Comparison of ENCODE assay signal across 9 mouse cellular contexts in genomic region chr4:152286183-152286582, GRCm38 (mm10). TPM values are rescaled to one million over a fixed set of nuclear protein-coding genes. Genes with fewer than 3 reads are reported as not detected.
A peak's percentile ranks its signal among the peaks of the same experiment; 100 is the strongest.
DNase-seq lines count a peak whose midpoint lies in the region; ATAC-seq and TF ChIP-seq lines count a peak whose summit lies in the region.
"Had no signal": no experiment of that assay in that cellular context is flagged by ENCODE, and none has a peak within 500 bp of the region (broad histone marks: within the 10 kb centered on the region; RNA-seq: fewer than 3 reads in every experiment).

No protein-coding gene starts in this region.

- H3K27ac ChIP-seq in limb, embryonic 12.5 days: no peak overlapping the region
- no peak overlapping the region for H3K27ac ChIP-seq in small intestine, adult 2 months (ENCODE audit: insufficient read depth, low read depth, low read length)
- no peak overlapping the region for H3K27ac ChIP-seq in thymus, adult 2 months (ENCODE audit: control insufficient read depth, insufficient read depth, low read length)
- H3K27ac ChIP-seq: kidney, postnatal 0 days had no signal

- no peak overlapping the region for H3K9ac ChIP-seq in limb, embryonic 12.5 days (replicated peaks)

- no peak for ATAC-seq in CD4-positive, CD25-positive, alpha-beta regulatory T cell, adult 4 months
- ATAC-seq in limb, embryonic 12.5 days (ENCODE audit: insufficient number of reproducible peaks, insufficient read depth, low FRiP score, low TSS enrichment, low read depth): no peak

- peaks cover 2% of the 10 kb centered on the region; the same call in 1 of the 2 replicates for H3K9me3 ChIP-seq in limb, embryonic 12.5 days

- H3K27me3 ChIP-seq in limb, embryonic 12.5 days: peaks cover 97% of the 10 kb centered on the region
- peaks cover 37% of the 10 kb centered on the region for H3K27me3 ChIP-seq in small intestine, adult 2 months (ENCODE audit: control insufficient read depth, insufficient read depth, low read length)
- H3K27me3 ChIP-seq in thymus, adult 2 months (ENCODE audit: control insufficient read depth, insufficient read depth, low read length): peaks cover 8% of the 10 kb centered on the region; the same call in 1 of the 2 replicates

- WGBS in limb, embryonic 12.5 days: 4% methylated on average over 32 of the region's 32 CpGs
- WGBS in small intestine, adult 2 months: 5% methylated on average over 32 of the region's 32 CpGs
- 17% methylated on average over 32 of the region's 32 CpGs for WGBS in thymus, adult 2 months

- no peaks in the 10 kb centered on the region for H3K36me3 ChIP-seq in limb, embryonic 12.5 days
- H3K36me3 ChIP-seq in small intestine, adult 2 months (ENCODE audit: control insufficient read depth, insufficient read depth, low read length): no peaks in the 10 kb centered on the region
- H3K36me3 ChIP-seq in thymus, adult 2 months (ENCODE audit: control insufficient read depth, insufficient read depth, low read length): no peaks in the 10 kb centered on the region

- TF ChIP-seq CTCF in small intestine, adult 2 months (IDR thresholded peaks at IDR 0.05; ENCODE audit: extremely low read depth, insufficient read length, insufficient replicate concordance, low read depth, low read length): no peak
- no peak for TF ChIP-seq CTCF in thymus, adult 2 months (IDR thresholded peaks at IDR 0.05; ENCODE audit: borderline replicate concordance, control insufficient read depth, extremely low read depth, insufficient read depth, low read length, poor library complexity)

- no peak for TF ChIP-seq POLR2A in small intestine, adult 2 months (IDR thresholded peaks at IDR 0.05; ENCODE audit: low read depth, low read length)
- TF ChIP-seq POLR2A in thymus, adult 2 months (IDR thresholded peaks at IDR 0.05; ENCODE audit: control insufficient read depth, extremely low read depth, insufficient read depth, low read length, poor library complexity): no peak

- H3K4me2 ChIP-seq in limb, embryonic 12.5 days: peak overlapping the region; percentile 31

- DNase-seq in CD4-positive, CD25-positive, alpha-beta regulatory T cell, adult 2 months (ENCODE audit: low read depth, low spot score): peak; percentile 43
- peak; percentile 44 to 51 for DNase-seq in right cerebral cortex, adult 2 months (ENCODE audit: low spot score in 2 of 2)
- no peak for DNase-seq in right cerebral cortex, postnatal 36 days (ENCODE audit: low spot score in 2 of 2)
- no peak for DNase-seq in thymus, adult 2 months
- no peak for DNase-seq in adrenal gland, adult 18-20 months (ENCODE audit: low spot score in 2 of 2)

- H3K4me3 ChIP-seq in limb, embryonic 12.5 days (replicated peaks): peak overlapping the region; percentile 13; the same call in 1 of the 2 replicates
- H3K4me3 ChIP-seq in small intestine, adult 2 months (ENCODE audit: low read depth, low read length): peak overlapping the region; percentile 37
- no peak overlapping the region for H3K4me3 ChIP-seq in thymus, adult 2 months (ENCODE audit: control insufficient read depth, insufficient read depth, low read length)

- peaks cover 32% of the 10 kb centered on the region for H3K4me1 ChIP-seq in limb, embryonic 12.5 days (replicated peaks)
- H3K4me1 ChIP-seq in small intestine, adult 2 months (ENCODE audit: control insufficient read depth, insufficient read depth, insufficient read length, low read length): peaks cover 11% of the 10 kb centered on the region
- H3K4me1 ChIP-seq in thymus, adult 2 months (replicated peaks; ENCODE audit: control insufficient read depth, insufficient read depth, low read length): peaks cover 20% of the 10 kb centered on the region

RNA-seq across cellular contexts. Expression of gene Hes3, which starts 5.3 kb away (rescaled TPM):
- polyA plus RNA-seq in CD4-positive, CD25-positive, alpha-beta regulatory T cell, adult 4 months (2017; shearing (Covaris generic)): not detected
- not detected in 2 replicates for polyA plus RNA-seq in limb, embryonic 12.5 days (2016; fragmentation: Nextera tagmentation; extraction: Ambion mirVana)
- polyA plus RNA-seq in small intestine, adult 2 months (2012; rRNA removed): not detected in 2 replicates
- polyA plus RNA-seq in thymus, adult 2 months (2012; rRNA removed): 0.19 and 0.28 TPM in 2 replicates
- total RNA-seq in adrenal gland, adult 18-20 months (2021): not detected
- polyA plus RNA-seq: kidney, postnatal 0 days had no signal

RNA-seq across cellular contexts. Expression of gene Icmt, which starts 10.8 kb away (rescaled TPM):
- polyA plus RNA-seq in CD4-positive, CD25-positive, alpha-beta regulatory T cell, adult 4 months (2017; shearing (Covaris generic)): 1 to 10 TPM; 3.9 to 8.2 TPM
- 29.3 and 33.2 TPM in 2 replicates for polyA plus RNA-seq in limb, embryonic 12.5 days (2016; fragmentation: Nextera tagmentation; extraction: Ambion mirVana)
- 16.5 and 26.5 TPM in 2 replicates for polyA plus RNA-seq in small intestine, adult 2 months (2012; rRNA removed)
- 42.6 and 48.1 TPM in 2 replicates for polyA plus RNA-seq in thymus, adult 2 months (2012; rRNA removed)
- total RNA-seq in adrenal gland, adult 18-20 months (2021): 10 to 100 TPM; 52.1 to 55.6 TPM

RNA-seq across cellular contexts. Expression of gene Gpr153, which starts 12.2 kb away (rescaled TPM):
- polyA plus RNA-seq in CD4-positive, CD25-positive, alpha-beta regulatory T cell, adult 4 months (2017; shearing (Covaris generic)): under 1 TPM in 1 of 2 experiments, not detected in 1; 0.13 TPM
- 6.4 and 7.2 TPM in 2 replicates for polyA plus RNA-seq in limb, embryonic 12.5 days (2016; fragmentation: Nextera tagmentation; extraction: Ambion mirVana)
- 9.4 and 11.6 TPM in 2 replicates for polyA plus RNA-seq in small intestine, adult 2 months (2012; rRNA removed)
- polyA plus RNA-seq in thymus, adult 2 months (2012; rRNA removed): 5.3 and 5.5 TPM in 2 replicates
- total RNA-seq in adrenal gland, adult 18-20 months (2021): 1 to 10 TPM; 5.3 to 7.4 TPM

RNA-seq across cellular contexts. Expression of gene Rnf207, which starts 32.6 kb away (rescaled TPM):
- not detected for polyA plus RNA-seq in CD4-positive, CD25-positive, alpha-beta regulatory T cell, adult 4 months (2017; shearing (Covaris generic))
- polyA plus RNA-seq in limb, embryonic 12.5 days (2016; fragmentation: Nextera tagmentation; extraction: Ambion mirVana): 0.47 and 0.68 TPM in 2 replicates
- 2.1 and 3.7 TPM in 2 replicates for polyA plus RNA-seq in small intestine, adult 2 months (2012; rRNA removed)
- 0.57 and 10.2 TPM in 2 replicates for polyA plus RNA-seq in thymus, adult 2 months (2012; rRNA removed)
- total RNA-seq in adrenal gland, adult 18-20 months (2021): 1 to 10 TPM in 1 of 2 experiments, under 1 TPM in 1; 0.43 to 1.3 TPM

RNA-seq across cellular contexts. Expression of gene Rpl22, which starts 39.4 kb away (rescaled TPM):
- polyA plus RNA-seq in CD4-positive, CD25-positive, alpha-beta regulatory T cell, adult 4 months (2017; shearing (Covaris generic)): 1,000 to 10,000 TPM in 1 of 2 experiments, 100 to 1,000 TPM in 1; 772 to 1,018 TPM
- 405 and 448 TPM in 2 replicates for polyA plus RNA-seq in limb, embryonic 12.5 days (2016; fragmentation: Nextera tagmentation; extraction: Ambion mirVana)
- polyA plus RNA-seq in small intestine, adult 2 months (2012; rRNA removed): 5.0 and 8.7 TPM in 2 replicates
- 43.8 and 60.3 TPM in 2 replicates for polyA plus RNA-seq in thymus, adult 2 months (2012; rRNA removed)
- 100 to 1,000 TPM; 443 to 509 TPM for total RNA-seq in adrenal gland, adult 18-20 months (2021)

Comparison
In these comparisons a context has a peak if more than half of its experiments do, and no peak if none do; other contexts are left out.
1. DNase-seq: peak in CD4-positive, CD25-positive, alpha-beta regulatory T cell, adult 2 months (single experiment) and right cerebral cortex, adult 2 months (2 of 2); none in right cerebral cortex, postnatal 36 days (0 of 2), thymus, adult 2 months (single experiment) and adrenal gland, adult 18-20 months (0 of 2).